Mouse (Mus musculus): ENCODE data around the gene Ralbp1. TPM values are rescaled to one million over a fixed set of nuclear protein-coding genes. Genes with fewer than 3 reads are reported as not detected.

Gene Ralbp1
- 40.5 and 44.2 TPM in 2 replicates for polyA plus RNA-seq (2014; fragmentation: Nextera tagmentation; extraction: Ambion mirVana)

- DNase-seq (ENCODE audit: low spot score) (peak; percentile 44), ATAC-seq (ENCODE audit: low FRiP score) (no peak)
- no peaks in the 10 kb centered on the region for H3K36me3 ChIP-seq (replicated peaks; ENCODE audit: control insufficient read depth, insufficient read depth)
- peak within 1 kb of the TSS; percentile 91 for H3K9ac ChIP-seq
- 12% methylated on average over 14 of the region's 14 CpGs for WGBS
- H3K9me3 ChIP-seq (ENCODE audit: control insufficient read depth, low read length), result no peaks in the 10 kb centered on the region
- no peaks in the 10 kb centered on the region for H3K27me3 ChIP-seq (ENCODE audit: control insufficient read depth, insufficient read depth, low read length)
- peaks cover 30% of the 10 kb centered on the region for H3K4me1 ChIP-seq (replicated peaks; ENCODE audit: control insufficient read depth, insufficient read depth, low read length)
- H3K4me3 ChIP-seq (replicated peaks; ENCODE audit: low read length), result peak within 1 kb of the TSS; percentile 95
- H3K4me2 ChIP-seq (replicated peaks), result peak within 1 kb of the TSS; percentile 84
- H3K27ac ChIP-seq, result peak within 1 kb of the TSS; percentile 93
Observed at GRCm38 (mm10) chr17:65885697-65886529, at the start of gene Ralbp1. Ralbp1 (minus strand) TSS chr17:65885798.

DNA sequence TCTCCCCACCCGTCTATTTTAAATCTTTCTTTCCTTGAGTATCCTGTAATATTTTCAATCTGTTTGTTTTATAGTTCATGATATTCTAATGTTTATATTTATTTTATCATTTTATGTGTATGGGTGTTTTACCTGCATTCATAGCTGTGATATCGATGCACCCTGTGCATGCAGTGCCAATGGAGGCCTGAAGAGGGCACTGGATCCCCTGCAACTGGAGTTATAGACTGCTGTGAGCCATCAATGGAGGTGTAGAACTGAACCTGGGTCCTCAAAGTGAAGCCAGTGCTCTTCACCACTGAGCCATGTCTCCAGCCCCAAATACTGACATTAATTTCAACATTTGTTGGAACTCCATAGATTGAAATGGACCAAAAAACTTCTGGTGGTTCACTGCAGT lies 48.1 kb upstream of the Ralbp1 start:
- Histone ChIP-seq H3K4me2 (replicated peaks) (no peak overlapping the region), H3K27ac (no peak overlapping the region), H3K4me3 (replicated peaks; ENCODE audit: low read length) (no peak overlapping the region), H3K27me3 (ENCODE audit: control insufficient read depth, insufficient read depth, low read length) (no peaks in the 10 kb centered on the region), H3K9ac (no peak overlapping the region), H3K9me3 (ENCODE audit: control insufficient read depth, low read length) (no peaks in the 10 kb centered on the region), H3K36me3 (replicated peaks; ENCODE audit: control insufficient read depth, insufficient read depth) (peaks cover 48% of the 10 kb centered on the region), H3K4me1 (replicated peaks; ENCODE audit: control insufficient read depth, insufficient read depth, low read length) (no peaks in the 10 kb centered on the region)
- ATAC-seq (ENCODE audit: low FRiP score), result no peak
- WGBS, result 90% methylated on average over 2 of the region's 2 CpGs
- DNase-seq (ENCODE audit: low spot score), result no peak

DNA sequence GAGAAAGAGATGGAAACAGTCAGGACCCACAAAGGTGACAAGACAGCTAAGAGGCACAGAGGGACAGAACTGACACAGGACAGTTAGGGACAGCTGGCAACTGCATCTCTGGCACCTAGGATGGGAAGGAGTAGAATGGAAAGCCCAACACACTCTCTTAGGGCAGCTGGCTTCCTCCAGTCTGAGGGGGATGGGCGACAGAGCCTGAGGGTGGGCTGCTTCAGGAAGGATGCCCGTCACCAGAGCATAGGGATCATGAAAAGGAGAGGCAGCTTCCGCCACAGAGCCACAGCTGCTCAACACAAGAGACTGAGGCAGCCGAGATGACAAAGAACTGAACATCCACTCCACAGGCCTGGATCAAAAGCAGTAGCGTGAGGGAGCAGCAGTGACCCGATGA lies 45.9 kb upstream of the Ralbp1 start:
- H3K27ac ChIP-seq, result no peak overlapping the region; the same call in 1 of the 2 replicates
- no peak overlapping the region for H3K4me3 ChIP-seq (replicated peaks; ENCODE audit: low read length)
- H3K27me3 ChIP-seq (ENCODE audit: control insufficient read depth, insufficient read depth, low read length), result no peaks in the 10 kb centered on the region
- H3K4me2 ChIP-seq (replicated peaks), result no peak overlapping the region
- no peaks in the 10 kb centered on the region for H3K9me3 ChIP-seq (ENCODE audit: control insufficient read depth, low read length)
- no peaks in the 10 kb centered on the region for H3K4me1 ChIP-seq (replicated peaks; ENCODE audit: control insufficient read depth, insufficient read depth, low read length)
- peaks cover 58% of the 10 kb centered on the region for H3K36me3 ChIP-seq (replicated peaks; ENCODE audit: control insufficient read depth, insufficient read depth)
- H3K9ac ChIP-seq, result no peak overlapping the region
- 39% methylated on average over 6 of the region's 6 CpGs for WGBS
- ATAC-seq (ENCODE audit: low FRiP score), result no peak; the same call in 1 of the 2 replicates
- no peak for DNase-seq (ENCODE audit: low spot score)

DNA sequence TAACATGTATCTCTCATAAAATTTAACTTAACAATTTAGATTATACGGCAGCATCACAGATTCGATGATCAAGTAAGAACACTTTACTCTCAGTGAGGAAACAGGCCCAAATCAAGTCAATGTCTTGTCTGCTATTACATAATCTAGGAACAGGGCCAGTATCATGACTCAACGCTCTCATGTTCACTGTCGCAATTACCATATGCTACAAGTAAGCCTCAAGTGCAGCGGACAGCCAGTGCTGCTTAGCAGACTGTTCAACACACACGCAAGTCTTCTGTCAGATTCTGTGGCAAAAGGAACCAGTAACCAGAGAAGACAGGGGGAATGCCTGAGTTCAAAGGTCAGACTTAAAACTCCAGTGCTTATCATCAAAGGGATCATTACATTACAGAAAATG lies 45.4 kb upstream of the Ralbp1 start:
- Histone ChIP-seq H3K9ac (no peak overlapping the region), H3K9me3 (ENCODE audit: control insufficient read depth, low read length) (no peaks in the 10 kb centered on the region), H3K27ac (no peak overlapping the region), H3K27me3 (ENCODE audit: control insufficient read depth, insufficient read depth, low read length) (no peaks in the 10 kb centered on the region), H3K4me3 (replicated peaks; ENCODE audit: low read length) (no peak overlapping the region), H3K4me1 (replicated peaks; ENCODE audit: control insufficient read depth, insufficient read depth, low read length) (no peaks in the 10 kb centered on the region), H3K4me2 (replicated peaks) (no peak overlapping the region), H3K36me3 (replicated peaks; ENCODE audit: control insufficient read depth, insufficient read depth) (peaks cover 58% of the 10 kb centered on the region)
- 73% methylated on average over 6 of the region's 6 CpGs for WGBS
- no peak for ATAC-seq (ENCODE audit: low FRiP score)
- DNase-seq (ENCODE audit: low spot score), result no peak

DNA sequence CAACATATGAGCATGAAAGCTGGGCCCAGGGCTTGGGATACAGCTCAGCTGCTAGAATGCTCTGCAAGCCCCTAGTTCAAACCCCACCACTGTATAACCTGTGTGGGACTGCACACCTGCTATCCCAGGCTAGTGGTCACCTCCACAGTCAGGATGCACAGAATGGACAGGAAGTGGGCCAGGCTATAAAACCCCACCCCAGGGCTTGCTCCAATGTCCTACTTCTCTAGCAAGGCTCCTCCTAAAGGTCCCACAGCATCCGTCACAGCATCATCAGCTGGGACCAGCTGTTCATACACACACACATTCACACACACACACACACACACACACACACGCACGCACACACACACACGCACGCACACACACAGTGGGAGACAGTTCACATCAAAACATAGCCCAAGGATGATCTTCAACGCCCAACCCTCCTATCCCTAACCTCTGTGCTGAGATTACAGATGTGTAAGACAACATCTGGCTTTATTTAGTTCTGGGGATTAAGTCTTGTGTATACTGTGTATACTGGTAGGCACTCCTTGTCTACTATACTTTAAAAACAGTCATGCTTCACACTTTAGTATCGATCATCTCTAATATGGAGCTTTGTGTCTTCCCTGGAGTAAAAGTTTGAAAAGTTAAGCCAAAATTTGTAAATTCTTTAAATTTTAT lies 44.7 kb upstream of the Ralbp1 start:
- no peak for DNase-seq (ENCODE audit: low spot score)

GRCm38 (mm10) chr17:65929319-65929978 lies 43.9 kb upstream of the Ralbp1 start:
- H3K36me3 ChIP-seq (replicated peaks; ENCODE audit: control insufficient read depth, insufficient read depth), result peaks cover 68% of the 10 kb centered on the region
- DNase-seq (ENCODE audit: low spot score), result no peak
- H3K4me3 ChIP-seq (replicated peaks; ENCODE audit: low read length), result no peak overlapping the region
- H3K4me1 ChIP-seq (replicated peaks; ENCODE audit: control insufficient read depth, insufficient read depth, low read length), result no peaks in the 10 kb centered on the region
- WGBS, result 90% methylated on average over 22 of the region's 22 CpGs
- ATAC-seq (ENCODE audit: low FRiP score), result no peak
- H3K4me2 ChIP-seq (replicated peaks), result no peak overlapping the region
- H3K9ac ChIP-seq, result no peak overlapping the region
- H3K9me3 ChIP-seq (ENCODE audit: control insufficient read depth, low read length), result no peaks in the 10 kb centered on the region
- no peak overlapping the region for H3K27ac ChIP-seq
- no peaks in the 10 kb centered on the region for H3K27me3 ChIP-seq (ENCODE audit: control insufficient read depth, insufficient read depth, low read length)

More for the DNA sequence above, 44.7 kb upstream of the Ralbp1 start:
- no peaks in the 10 kb centered on the region for H3K4me1 ChIP-seq (replicated peaks; ENCODE audit: control insufficient read depth, insufficient read depth, low read length)
- peaks cover 62% of the 10 kb centered on the region for H3K36me3 ChIP-seq (replicated peaks; ENCODE audit: control insufficient read depth, insufficient read depth)
- no peaks in the 10 kb centered on the region for H3K27me3 ChIP-seq (ENCODE audit: control insufficient read depth, insufficient read depth, low read length)
- no peak overlapping the region for H3K4me2 ChIP-seq (replicated peaks)
- no peak for ATAC-seq (ENCODE audit: low FRiP score)
- H3K27ac ChIP-seq, result no peak overlapping the region
- WGBS, result 90% methylated on average over 7 of the region's 7 CpGs
- no peaks in the 10 kb centered on the region for H3K9me3 ChIP-seq (ENCODE audit: control insufficient read depth, low read length)
- no peak overlapping the region for H3K4me3 ChIP-seq (replicated peaks; ENCODE audit: low read length)
- H3K9ac ChIP-seq, result no peak overlapping the region

DNA sequence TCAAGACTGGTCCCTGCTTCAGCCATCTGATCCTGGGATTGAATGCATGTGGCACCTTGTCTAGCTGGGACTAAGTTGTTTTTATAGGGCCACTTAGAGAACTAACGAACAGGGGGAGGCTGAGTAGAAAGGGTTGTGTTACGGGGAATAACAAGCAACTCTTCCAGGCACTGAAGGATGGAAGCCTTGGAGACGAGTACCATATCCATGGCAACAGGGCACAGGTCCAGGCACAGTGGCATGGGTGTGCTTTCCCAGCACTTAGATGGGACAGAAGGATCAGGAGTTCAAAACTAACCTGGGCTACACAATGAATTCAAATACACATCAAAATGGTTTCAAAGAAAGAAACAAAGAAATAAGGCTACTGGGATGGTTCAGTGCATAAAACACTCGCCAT lies 41.5 kb upstream of the Ralbp1 start:
- DNase-seq (ENCODE audit: low spot score) (no peak), ATAC-seq (ENCODE audit: low FRiP score) (no peak)
- peaks cover 62% of the 10 kb centered on the region for H3K36me3 ChIP-seq (replicated peaks; ENCODE audit: control insufficient read depth, insufficient read depth)
- no peak overlapping the region for H3K27ac ChIP-seq
- 60% methylated on average over 4 of the region's 4 CpGs for WGBS
- H3K4me1 ChIP-seq (replicated peaks; ENCODE audit: control insufficient read depth, insufficient read depth, low read length), result no peaks in the 10 kb centered on the region
- no peak overlapping the region for H3K4me3 ChIP-seq (replicated peaks; ENCODE audit: low read length)
- no peaks in the 10 kb centered on the region for H3K9me3 ChIP-seq (ENCODE audit: control insufficient read depth, low read length)
- no peak overlapping the region for H3K4me2 ChIP-seq (replicated peaks)
- H3K27me3 ChIP-seq (ENCODE audit: control insufficient read depth, insufficient read depth, low read length), result no peaks in the 10 kb centered on the region
- no peak overlapping the region for H3K9ac ChIP-seq

DNA sequence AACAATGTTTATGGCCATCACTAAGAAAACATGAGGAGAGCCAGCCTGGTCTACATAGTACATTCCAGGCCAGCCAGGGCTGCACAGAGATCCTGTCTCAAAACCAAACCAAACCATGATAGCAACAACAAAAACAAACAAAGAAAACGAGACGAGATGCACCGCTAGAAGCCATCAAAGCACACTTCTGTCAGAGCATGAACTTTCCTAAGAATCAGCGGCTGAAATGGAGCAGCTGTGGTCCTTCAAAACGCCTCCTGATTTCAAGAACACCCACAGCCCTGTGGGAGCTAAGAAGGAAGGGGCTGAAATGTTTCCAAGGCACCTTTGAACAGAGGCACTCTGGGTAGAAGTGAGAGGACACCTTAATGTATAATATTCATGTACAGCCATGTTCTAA lies 38.6 kb upstream of the Ralbp1 start:
- no peaks in the 10 kb centered on the region for H3K9me3 ChIP-seq (ENCODE audit: control insufficient read depth, low read length)
- H3K27ac ChIP-seq, result no peak overlapping the region
- 75% methylated on average over 5 of the region's 5 CpGs for WGBS
- no peak overlapping the region for H3K9ac ChIP-seq
- H3K27me3 ChIP-seq (ENCODE audit: control insufficient read depth, insufficient read depth, low read length), result no peaks in the 10 kb centered on the region
- H3K4me1 ChIP-seq (replicated peaks; ENCODE audit: control insufficient read depth, insufficient read depth, low read length), result no peaks in the 10 kb centered on the region
- H3K36me3 ChIP-seq (replicated peaks; ENCODE audit: control insufficient read depth, insufficient read depth), result peaks cover 63% of the 10 kb centered on the region
- H3K4me3 ChIP-seq (replicated peaks; ENCODE audit: low read length), result no peak overlapping the region
- no peak for ATAC-seq (ENCODE audit: low FRiP score)
- no peak for DNase-seq (ENCODE audit: low spot score)
- H3K4me2 ChIP-seq (replicated peaks), result no peak overlapping the region

DNA sequence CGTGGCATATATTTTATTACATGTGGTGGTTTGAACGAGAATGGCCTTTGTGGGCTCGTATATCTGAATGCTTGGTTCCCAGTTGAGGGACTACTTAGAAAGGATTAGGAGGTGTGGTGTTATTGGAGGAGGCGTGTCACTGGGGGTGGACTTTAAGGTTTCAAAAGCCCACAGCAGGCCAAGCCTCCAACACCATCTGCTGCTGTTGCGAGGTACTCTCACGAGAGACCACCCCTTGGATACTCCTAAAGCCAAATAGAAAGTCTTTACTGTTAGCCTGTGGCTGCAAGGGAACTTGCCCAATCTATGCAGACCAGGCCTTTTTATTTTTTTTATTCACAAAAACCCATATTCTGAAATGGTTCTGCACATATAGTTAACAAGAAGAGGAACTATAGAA lies 36.4 kb upstream of the Ralbp1 start:
- Histone ChIP-seq H3K9ac (no peak overlapping the region), H3K36me3 (replicated peaks; ENCODE audit: control insufficient read depth, insufficient read depth) (peaks cover 47% of the 10 kb centered on the region), H3K27me3 (ENCODE audit: control insufficient read depth, insufficient read depth, low read length) (no peaks in the 10 kb centered on the region), H3K27ac (no peak overlapping the region), H3K4me3 (replicated peaks; ENCODE audit: low read length) (no peak overlapping the region), H3K4me2 (replicated peaks) (no peak overlapping the region), H3K4me1 (replicated peaks; ENCODE audit: control insufficient read depth, insufficient read depth, low read length) (no peaks in the 10 kb centered on the region), H3K9me3 (ENCODE audit: control insufficient read depth, low read length) (no peaks in the 10 kb centered on the region)
- 86% methylated on average over 6 of the region's 6 CpGs for WGBS
- DNase-seq (ENCODE audit: low spot score) (no peak), ATAC-seq (ENCODE audit: low FRiP score) (no peak)

Data from hindbrain, embryonic 14.5 days (tissue).